Mouse (Mus musculus): Measurements from ENCODE around the gene Slc35e2.

DNA sequence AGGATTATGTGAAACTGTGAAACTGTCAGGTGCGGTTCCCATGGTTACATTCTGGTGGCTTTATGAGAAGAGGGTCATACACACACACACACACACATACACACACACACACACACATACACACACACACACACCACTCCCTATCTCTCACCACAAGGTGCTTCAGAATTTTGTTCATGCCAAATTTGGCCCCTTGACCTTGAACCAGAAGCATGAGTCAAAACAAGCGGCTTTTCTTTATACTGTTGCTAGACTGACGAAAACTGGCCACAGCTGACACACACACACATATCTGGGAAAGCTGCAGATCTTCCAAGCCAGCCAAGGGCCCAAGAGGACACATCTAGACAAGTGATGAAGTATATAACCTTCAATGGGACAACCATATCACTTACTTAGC is 5.4 kb upstream of the Slc35e2 start:
- TF ChIP-seq CTCF (IDR thresholded peaks at IDR 0.05; ENCODE audit: low read depth) (no peak), EP300 (IDR thresholded peaks at IDR 0.05; ENCODE audit: low read depth) (no peak)

All from liver, postnatal 0 days (tissue).